Mouse (Mus musculus) gastrocnemius, postnatal 14 days (tissue): ENCODE data around the gene Slfn2. TPM values are rescaled to one million over a fixed set of nuclear protein-coding genes. Genes with fewer than 3 reads are reported as not detected.

Experiments used
- DNase-seq: peaks from one replicate; pipeline ENCODE4 v3.0.0; 2021; ENCODE audit warnings: mixed read lengths
- intact Hi-C: fragments of 180-260 bp; cut with DNase I; formaldehyde crosslinking; loops from one replicate; pipeline ENCODE4 v1.15.1; 2025; ENCODE audit warnings: low total_unique reads
- microRNA-seq, 2 experiments: library from miRNA; unstranded; fragments of <30 nt; microRNA quantifications; one replicate each; pipeline ENCODE4 v1.2.0; 2021
- total RNA-seq, 2 experiments: library from RNA; stranded (reverse); gene quantifications; 2 replicates each; pipeline ENCODE4 v1.2.3; 2021

Slfn2 gene
- total RNA-seq, 2 experiments from 2014 or later, result 0.84 to 1.1 TPM

DNA sequence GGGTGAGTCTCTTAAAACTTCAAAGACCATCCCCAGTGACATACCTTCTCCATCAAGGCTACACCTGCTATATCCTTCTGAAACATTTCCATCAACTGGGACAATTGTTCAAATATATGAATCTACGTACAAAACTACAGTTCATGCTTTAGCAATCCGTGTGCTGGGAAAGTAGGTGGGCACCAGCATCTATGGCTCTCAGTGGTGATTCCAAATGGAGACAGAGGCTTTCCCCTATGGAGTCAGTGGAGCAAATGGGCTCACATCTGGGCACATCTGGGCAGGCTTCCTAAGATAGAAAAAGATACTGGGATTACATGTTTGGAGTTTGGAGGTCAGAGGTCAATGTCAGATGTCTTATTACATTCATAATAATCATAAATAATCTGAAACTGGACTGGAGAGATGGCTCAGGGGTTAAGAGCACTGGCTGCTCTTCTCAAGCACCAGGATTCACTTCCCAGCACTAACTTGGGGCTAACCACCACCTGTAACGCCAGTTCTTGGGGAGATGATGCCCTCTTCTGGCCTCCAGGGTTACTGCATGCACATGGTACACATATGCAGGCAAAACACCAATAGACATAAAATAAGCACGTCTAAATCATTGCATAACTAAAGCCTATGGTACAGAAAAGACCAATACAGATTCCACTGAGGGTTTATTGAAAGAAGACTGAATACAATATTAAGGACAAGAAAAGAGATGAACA lies 3.2 kb downstream of the Slfn2 start:
- DNase-seq, result no peak
- intact Hi-C loops, result no loop called here

DNA sequence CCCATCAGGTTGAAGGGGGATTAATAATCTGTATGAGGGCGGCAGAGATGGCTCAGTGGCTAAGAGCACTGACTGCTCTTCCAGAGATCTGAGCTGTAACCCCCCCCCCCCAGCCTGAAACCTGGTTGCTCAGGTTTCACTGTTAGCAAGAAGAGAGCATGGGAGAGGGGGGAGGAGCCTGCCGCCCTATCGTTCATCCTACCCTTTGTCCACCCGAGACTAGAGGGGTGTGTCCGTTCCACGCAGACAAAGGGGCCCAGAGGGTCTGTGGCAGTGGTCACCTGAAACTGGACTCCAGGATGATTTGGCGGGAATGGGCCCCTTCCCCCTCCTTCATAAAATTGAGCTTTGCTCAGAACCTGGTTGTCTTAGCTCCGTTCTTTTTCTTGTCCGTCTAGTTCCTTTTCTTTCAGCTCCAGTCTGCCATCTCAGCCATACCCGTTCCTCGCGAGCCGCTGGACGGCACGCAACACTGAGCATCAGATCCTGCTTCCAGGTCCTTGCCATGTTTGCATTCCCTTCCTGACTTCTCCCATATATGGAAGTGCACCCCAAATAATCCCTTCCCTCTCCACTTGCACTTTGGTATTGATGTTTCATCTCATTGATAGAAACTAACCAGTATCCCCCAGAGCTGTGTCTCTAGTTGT lies 5.5 kb downstream of the Slfn2 start:
- intact Hi-C loops, result no loop called here

DNA sequence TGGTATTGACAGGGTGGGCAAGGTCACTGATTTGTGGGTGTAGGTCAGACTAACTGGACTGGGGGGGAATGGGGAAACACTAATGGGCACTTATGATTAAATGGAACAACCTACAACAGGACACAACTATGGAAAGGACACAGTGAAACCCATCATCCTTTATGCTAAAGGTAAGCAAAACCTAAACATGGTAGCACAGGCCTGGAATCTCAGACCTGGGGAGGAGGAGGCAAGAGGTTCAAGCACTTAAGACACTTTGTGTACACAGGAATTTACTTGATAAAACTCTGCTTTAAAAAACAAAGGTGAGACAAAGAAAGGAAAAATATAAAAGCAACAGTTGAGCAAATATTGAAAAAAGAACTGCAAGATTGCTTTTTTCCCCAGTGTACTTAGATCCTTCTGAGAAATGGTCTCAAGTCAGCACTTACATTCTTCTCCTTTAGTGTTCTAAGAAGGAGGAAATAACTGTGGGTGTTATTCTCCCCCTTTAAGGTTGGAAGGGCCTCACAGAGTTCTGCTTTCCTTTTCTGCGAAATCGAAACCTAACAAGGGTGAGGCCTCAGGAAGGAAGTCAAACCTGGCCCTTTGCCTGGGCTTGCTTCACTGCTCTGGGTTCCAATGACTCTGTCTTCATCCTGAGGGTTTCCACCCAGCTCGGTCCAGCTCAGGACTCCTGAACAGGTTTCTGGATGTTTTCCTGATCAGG lies 13.0 kb downstream of the Slfn2 start:
- DNase-seq, result peak; percentile 67
- intact Hi-C loops, result no loop called here

More for the DNA sequence above, 5.5 kb downstream of the Slfn2 start:
- DNase-seq, result no peak

DNA sequence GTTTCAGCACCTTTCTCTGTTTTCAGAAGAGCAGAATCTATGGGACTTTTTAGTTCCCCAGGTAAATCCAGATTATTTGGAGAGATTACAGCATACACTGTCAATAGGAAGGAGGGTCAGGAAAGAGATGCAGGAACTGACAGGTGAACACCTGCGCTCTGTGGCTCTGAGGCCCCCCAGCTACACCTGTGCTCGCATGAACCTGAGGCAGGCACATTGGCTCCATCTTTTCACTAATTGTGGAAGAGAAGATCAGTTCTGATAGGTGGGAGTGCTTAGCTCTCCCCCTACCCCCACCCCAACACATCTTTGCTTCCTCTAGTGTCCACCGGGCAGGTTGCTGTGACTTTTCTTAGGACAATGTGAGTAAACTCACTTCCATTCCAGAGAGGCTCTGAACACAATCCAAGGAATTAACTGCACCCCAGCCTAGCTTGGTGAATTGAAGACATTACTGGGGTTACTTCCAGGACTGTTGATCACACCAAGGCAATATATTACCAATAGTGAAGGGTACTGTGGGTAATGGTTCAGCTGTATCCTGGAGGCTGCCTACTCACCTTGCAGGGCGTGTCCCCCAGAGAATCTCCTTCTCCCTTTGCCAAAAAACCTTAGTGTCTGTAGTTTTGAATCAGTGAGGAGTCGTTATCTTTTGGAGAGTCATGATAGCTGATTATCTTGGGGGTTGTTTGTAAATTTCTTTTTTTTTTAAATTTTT lies 13.7 kb downstream of the Slfn2 start:
- no peak for DNase-seq
- intact Hi-C loops, result no loop called here

DNA sequence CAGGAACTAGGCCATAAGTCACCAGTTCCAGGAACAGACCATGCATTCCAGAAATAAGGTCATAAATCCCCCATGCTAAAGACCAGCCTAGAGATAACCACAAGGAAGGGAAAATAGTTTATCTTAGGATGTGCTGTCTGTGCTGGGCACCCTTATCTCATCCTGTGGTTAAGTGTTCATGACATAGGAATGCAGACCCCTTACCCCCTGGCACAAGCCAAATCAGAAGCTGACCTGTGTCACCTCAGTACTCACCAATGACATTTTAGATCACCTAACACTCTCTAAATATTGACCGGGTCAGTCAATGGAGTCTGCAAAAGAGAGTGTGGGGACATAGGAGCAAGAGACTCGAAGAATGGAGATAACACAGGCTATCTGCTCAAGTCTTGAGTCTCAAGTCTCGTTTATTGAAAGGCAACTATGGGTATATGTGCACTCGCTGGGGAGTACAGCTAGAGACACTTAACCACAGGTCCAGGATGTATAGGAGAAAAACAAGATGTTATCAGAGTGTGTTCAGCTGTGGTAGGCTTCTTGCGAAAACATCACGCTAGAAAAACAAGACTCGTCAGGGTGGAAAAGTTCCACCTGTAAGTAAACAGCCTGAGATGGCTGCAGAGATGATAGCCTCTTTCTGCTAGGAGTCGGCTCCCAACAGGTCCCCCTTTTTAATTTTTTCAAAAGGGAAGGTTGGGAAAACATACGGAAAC lies 14.7 kb downstream of the Slfn2 start:
- DNase-seq, result no peak
- intact Hi-C loops, result no loop called here

DNA sequence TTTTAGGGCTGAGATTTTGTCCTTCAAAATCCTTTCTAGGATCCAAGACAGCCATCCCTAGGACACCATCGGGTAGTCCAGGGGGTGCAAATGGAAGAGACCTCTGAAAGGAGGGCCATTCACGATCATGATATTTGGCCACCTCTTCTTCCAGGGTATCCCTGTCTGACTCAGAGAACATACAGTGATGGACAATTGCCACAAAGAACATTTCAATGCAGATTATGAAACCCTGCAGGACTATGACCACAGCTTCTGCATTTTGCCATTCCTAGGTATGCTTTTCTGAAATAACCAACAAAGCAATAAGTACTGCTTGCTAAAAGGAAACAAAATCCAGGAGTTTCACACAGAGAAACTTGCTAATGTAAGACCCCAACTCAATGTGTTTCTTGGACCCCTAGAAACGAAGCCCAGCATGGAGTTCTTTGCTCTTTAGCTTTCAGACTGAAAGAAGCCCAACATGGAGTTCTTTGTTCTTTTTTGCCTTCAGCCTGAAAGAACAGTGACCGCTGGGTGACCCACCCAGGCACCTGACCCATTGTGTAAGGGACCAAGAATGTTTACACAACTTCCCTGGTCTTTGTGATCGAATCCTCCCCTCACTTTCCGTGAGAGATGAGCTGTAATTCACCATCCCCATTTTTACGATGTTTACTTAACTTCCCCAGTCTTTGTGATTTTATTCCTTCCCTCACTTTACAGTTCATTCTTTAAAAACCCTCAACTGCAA lies 18.0 kb downstream of the Slfn2 start:
- no peak for DNase-seq
- intact Hi-C loops, result no loop called here

DNA sequence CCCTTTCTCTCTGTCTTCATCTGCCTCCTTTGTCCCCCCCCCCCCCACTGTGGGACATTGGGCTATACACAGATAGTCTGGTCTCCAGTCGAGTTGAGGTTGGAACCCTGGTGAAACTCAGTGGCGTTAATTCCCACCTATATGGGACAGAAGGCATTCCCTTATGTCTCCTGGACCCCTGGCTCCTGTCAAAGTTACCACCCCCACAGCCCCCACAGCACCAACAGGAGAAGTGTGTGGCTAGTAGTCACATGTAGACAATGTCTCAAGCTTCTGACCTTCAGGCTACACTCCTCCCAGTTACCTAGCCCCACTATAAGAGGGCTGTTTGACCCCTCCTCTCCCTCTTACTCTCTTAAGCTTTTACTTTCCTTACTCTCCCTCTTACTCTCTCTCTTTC lies 19.2 kb downstream of the Slfn2 start:
- intact Hi-C loops, result no loop called here
- DNase-seq, result no peak

DNA sequence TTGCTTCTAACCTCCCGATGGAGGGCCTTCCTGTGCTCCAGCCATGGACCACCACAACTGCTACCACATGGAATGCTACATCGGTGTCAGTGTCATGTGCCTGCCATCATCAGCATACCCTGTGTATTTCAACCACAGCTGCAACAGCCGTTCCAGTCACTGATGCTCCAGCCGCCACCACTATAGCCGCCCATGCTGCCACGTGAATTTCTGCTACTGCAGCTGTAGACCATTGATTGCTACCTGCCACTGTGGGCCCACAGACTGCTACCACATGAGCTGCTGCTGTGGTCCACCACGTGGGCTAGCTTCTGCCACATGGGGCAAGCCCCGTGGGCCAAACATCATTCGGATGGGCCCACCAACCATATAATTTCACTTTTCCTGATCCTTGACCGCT lies 19.8 kb downstream of the Slfn2 start:
- intact Hi-C loops, result no loop called here
- DNase-seq, result no peak

DNA sequence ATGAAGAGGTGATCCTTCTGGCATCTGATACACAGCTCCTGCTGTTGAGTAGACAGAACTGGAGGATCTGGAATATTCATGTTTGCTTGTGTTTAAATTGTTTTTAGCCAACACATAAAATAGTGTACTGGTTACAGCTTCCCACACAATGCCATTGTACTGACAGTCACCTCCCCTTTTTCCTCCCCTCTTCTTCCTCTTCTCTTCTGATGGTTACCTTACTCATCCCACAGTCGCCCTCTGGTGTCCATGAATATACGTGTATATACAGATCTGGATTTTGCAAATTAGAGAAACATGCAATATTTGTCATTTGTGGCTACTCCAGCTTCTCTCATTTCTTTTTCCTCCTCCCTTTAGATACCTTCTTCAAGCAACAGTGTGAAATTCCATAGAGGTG lies 50.2 kb downstream of the Slfn2 start:
- no peak for DNase-seq
- intact Hi-C loops, result no loop called here

DNA sequence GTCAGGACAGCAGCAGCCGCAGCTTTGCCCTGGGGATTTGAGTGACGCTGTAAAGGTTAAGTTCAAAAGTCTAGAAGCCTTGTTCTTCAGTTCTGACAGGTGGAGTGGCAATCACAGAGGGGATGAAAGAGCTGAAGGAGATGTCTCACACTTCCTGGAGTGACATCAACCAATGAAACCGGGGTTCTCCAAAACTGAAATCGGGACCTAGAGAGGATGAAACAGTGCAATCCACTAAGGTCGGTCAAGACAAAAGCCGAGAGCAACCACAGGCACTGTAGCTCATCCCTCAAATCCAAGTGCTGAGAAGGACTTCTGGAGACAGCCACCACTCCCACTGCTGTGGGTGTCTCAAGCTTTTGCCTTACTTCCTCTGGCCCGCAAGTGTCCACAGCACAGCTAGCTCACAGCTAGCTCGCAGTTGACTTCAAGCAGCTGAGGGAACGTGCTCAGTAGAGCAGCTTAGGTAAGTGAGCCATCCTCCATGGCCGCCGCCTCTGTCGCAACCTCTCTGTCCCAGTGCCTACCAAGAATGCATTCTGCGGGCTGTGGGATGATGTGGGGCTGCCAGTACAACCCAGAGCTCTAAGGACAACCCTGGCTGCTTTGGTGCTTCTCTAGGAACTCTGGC lies 51.8 kb downstream of the Slfn2 start, which contains the start of gene Slfn1:
Gene Slfn1, plus strand, starts transcription at position 253 of the 631 bp plus-strand sequence.
- intact Hi-C loops, result no loop called here
- DNase-seq, result no peak

DNA sequence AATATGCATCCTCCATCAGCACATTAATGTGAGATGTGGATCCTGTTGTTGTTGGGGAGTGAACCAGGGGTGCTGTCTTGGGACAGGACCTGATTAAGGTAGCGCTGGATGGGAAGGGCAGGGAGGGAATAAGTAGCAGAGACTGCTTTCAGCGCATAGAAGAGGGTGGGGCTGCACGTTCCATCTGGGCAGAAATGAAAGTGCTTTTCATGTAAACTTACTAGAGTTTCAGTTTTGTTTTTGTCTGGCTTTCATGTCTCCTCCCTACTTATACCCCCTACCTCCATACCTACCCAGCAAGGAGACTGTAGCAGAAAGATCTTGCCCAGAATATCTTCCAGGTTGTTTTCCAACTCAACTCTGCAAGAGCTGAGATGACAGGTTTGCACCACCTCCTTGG lies 53.1 kb downstream of the Slfn2 start:
- intact Hi-C loops, result no loop called here
- DNase-seq, result no peak

Small RNA genes within 50 kb of the gene (microRNA-seq; reads per million reads assigned to microRNA genes)
- gene Gm27598, result 0 reads per million in 2 experiments

Other genes with a start within 250 kb of the Slfn2 start
- 1 to 10 TPM; 5.4 to 5.7 TPM for gene Rffl, start 193.9 kb upstream of the Slfn2 start, total RNA-seq
- gene Rad51d, start 174.5 kb upstream of the Slfn2 start, total RNA-seq, result 1 to 10 TPM; 5.3 to 5.7 TPM
- gene Fndc8, start 173.0 kb upstream of the Slfn2 start, total RNA-seq, result not detected
- 10 to 100 TPM in 1 of 2 experiments, 1 to 10 TPM in 1; 8.8 to 11.0 TPM for gene Nle1, start 156.7 kb upstream of the Slfn2 start, total RNA-seq
- 100 to 1,000 TPM; 106 to 108 TPM for gene Unc45b, start 154.6 kb upstream of the Slfn2 start, total RNA-seq
- 10 to 100 TPM; 31.0 to 32.7 TPM for gene Slfn5, start 113.8 kb upstream of the Slfn2 start, total RNA-seq
- 1 to 10 TPM in 1 of 2 experiments, under 1 TPM in 1; 0.89 to 1.9 TPM for gene Slfn9, start 73.3 kb upstream of the Slfn2 start, total RNA-seq
- gene Slfn8, start 44.3 kb upstream of the Slfn2 start, total RNA-seq, result under 1 TPM; 0.18 to 0.27 TPM
- not detected for gene Slfn1, start 51.7 kb downstream of the Slfn2 start, total RNA-seq
- under 1 TPM in 1 of 2 experiments, not detected in 1; 0.11 TPM for gene Slfn4, start 110.1 kb downstream of the Slfn2 start, total RNA-seq
- under 1 TPM; 0.66 to 0.96 TPM for gene Slfn3, start 126.2 kb downstream of the Slfn2 start, total RNA-seq
- gene Slfn14, start 221.6 kb downstream of the Slfn2 start, total RNA-seq, result not detected
- gene Ap2b1, start 233.9 kb downstream of the Slfn2 start, total RNA-seq, result 10 to 100 TPM; 34.3 to 35.7 TPM
- gene Pex12, start 237.5 kb downstream of the Slfn2 start, total RNA-seq, result 10 to 100 TPM; 11.1 to 13.8 TPM